Mouse (Mus musculus) stomach, embryonic 16.5 days (tissue): Measurements from ENCODE around the gene Smc6. TPM values are rescaled to one million over a fixed set of nuclear protein-coding genes. Genes with fewer than 3 reads are reported as not detected.

Source experiments
- ATAC-seq: fragments of 200-750 bp; cut with Nextera tagmentation; 2 replicates; pipeline ENCODE4 v1.8.0; 2017; ENCODE audit warnings: moderate number of reproducible peaks, moderate TSS enrichment; ENCODE audit not compliant: insufficient read depth, low FRiP score
- H3K27ac ChIP-seq: fragments of 300-500 bp; sonication (generic); 2 replicates; pipeline ENCODE4 v1.5.1; 2014; ENCODE audit warnings: low read length
- H3K27me3 ChIP-seq: fragments of 300-500 bp; sonication (generic); 2 replicates; pipeline ENCODE4 v1.6.1; 2014; ENCODE audit warnings: low read length, control low read depth, mixed read lengths; ENCODE audit not compliant: control insufficient read depth, insufficient read depth
- H3K36me3 ChIP-seq: fragments of 300-500 bp; sonication (generic); 2 replicates; pipeline ENCODE4 v1.6.1; 2014; ENCODE audit warnings: low read length; ENCODE audit not compliant: control insufficient read depth, insufficient read depth
- H3K4me1 ChIP-seq: fragments of 300-500 bp; sonication (generic); 2 replicates; pipeline ENCODE4 v1.6.1; 2014; ENCODE audit warnings: low read length, control low read depth, mixed read lengths; ENCODE audit not compliant: control insufficient read depth, insufficient read depth
- H3K4me2 ChIP-seq: fragments of 300-500 bp; sonication (generic); 2 replicates; pipeline ENCODE4 v1.6.1; 2014; ENCODE audit warnings: low read depth, low read length, mixed read lengths
- H3K4me3 ChIP-seq: fragments of 300-500 bp; sonication (generic); replicated peaks from 2 replicates; pipeline ENCODE4 v1.5.1; 2014; ENCODE audit warnings: mild to moderate bottlenecking, low read length
- H3K9ac ChIP-seq: fragments of 300-500 bp; sonication (generic); 2 replicates; pipeline ENCODE4 v1.6.1; 2014; ENCODE audit warnings: low read length
- H3K9me3 ChIP-seq: fragments of 300-500 bp; sonication (generic); replicated peaks from 2 replicates; pipeline ENCODE4 v1.6.1; 2016; ENCODE audit warnings: low read length, control low read depth; ENCODE audit not compliant: control insufficient read depth
- WGBS: fragments of 180-500 bp; shearing (Covaris S2); extraction: QIAGEN DNeasy Blood & Tissue Kit; methylation state at CpG from one replicate; pipeline ENCODE4 v1.1.7; 2014; 5-methylcytosine and 5-hydroxymethylcytosine counted together
- polyA plus RNA-seq: library from polyadenylated mRNA; unstranded; fragments of >200 nt; fragmentation: Nextera tagmentation; extraction: Ambion mirVana; gene quantifications from 2 replicates; pipeline ENCODE4 v1.2.1, GENCODE M21; 2015

Gene Smc6
- polyA plus RNA-seq, 1 experiment from 2014 or later = 125 TPM

DNA sequence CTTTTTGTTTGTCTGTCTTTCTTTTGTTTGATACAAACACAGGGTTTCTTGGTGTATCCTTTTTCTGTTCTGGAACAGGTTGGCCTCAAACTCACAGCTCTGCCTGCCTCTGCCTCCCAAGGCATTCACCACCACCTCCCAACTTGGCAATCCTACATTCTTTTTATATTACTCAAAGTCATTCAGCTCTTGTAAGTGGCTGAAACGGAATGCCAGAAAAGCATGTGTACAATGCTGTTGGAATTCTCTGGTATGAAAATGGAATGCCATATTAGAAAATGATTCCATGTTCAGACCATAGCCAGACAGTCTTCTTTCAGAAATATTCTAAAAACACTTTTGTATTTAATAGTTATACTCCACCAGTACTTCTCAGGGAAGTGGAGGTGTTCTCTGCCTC, 7.5 kb downstream of the Smc6 start:
- H3K4me2 ChIP-seq = no peak overlapping the region
- 0 out of 2 replicates have a peak, but pooled peaks cover 3% of the 10 kb centered on the region for H3K36me3 ChIP-seq
- H3K4me3 ChIP-seq = no peak overlapping the region
- no peaks in the 10 kb centered on the region for H3K27me3 ChIP-seq
- peaks cover 6% of the 10 kb centered on the region; the same call in 1 of the 2 replicates for H3K4me1 ChIP-seq
- no peaks in the 10 kb centered on the region for H3K9me3 ChIP-seq
- WGBS = 69% methylated on average over 1 of the region's 1 CpGs
- no peak overlapping the region for H3K27ac ChIP-seq
- no peak overlapping the region for H3K9ac ChIP-seq
- ATAC-seq = no peak

DNA sequence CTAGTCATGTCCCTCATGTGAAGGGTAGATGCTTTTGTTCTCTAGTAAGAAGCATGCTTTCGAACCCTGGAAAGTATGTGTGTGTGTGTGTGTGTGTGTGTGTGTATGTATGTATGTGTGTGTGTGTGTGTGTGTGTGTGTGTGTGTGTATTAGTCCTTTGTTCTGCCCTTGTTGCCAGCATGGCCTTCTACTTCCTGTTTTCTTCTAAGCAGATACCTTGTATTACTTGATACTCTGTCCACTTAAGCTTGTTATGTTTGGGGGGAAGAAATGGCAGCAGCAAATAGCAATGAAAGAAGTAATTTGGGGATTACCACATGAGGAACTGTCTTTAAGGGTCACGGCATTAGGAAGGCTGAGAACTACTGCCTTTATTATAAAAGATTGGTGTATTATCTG, 10.9 kb downstream of the Smc6 start:
- H3K27me3 ChIP-seq = no peaks in the 10 kb centered on the region
- H3K36me3 ChIP-seq = peaks cover 14% of the 10 kb centered on the region; the same call in 1 of the 2 replicates

DNA sequence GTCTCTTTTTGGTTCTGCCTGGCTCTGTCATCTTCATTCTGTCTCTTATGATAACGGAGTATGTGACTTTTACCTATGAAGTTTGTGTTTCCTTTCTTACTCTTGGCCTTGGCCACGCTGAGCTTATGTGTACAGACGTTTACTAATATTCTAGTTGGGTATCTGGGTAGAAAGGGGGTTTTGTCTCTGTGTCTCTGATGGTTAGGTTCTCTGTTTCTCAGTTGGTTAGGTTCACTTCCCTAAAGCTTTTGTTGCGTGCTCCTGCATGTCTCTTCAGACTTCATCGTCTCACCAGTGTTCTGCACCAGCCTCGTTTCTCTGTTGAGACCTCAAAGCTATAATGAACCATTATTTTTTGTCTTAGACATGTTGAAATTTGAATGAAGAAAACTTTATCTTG, 11.5 kb downstream of the Smc6 start:
- H3K36me3 ChIP-seq = peaks cover 14% of the 10 kb centered on the region; the same call in 1 of the 2 replicates

More for the DNA sequence above, 10.9 kb downstream of the Smc6 start:
- no peak for ATAC-seq
- Histone ChIP-seq H3K27ac (no peak overlapping the region), H3K9me3 (no peaks in the 10 kb centered on the region), H3K4me1 (no peaks in the 10 kb centered on the region), H3K4me3 (no peak overlapping the region), H3K9ac (no peak overlapping the region), H3K4me2 (no peak overlapping the region)
- WGBS = 90% methylated on average over 2 of the region's 2 CpGs

DNA sequence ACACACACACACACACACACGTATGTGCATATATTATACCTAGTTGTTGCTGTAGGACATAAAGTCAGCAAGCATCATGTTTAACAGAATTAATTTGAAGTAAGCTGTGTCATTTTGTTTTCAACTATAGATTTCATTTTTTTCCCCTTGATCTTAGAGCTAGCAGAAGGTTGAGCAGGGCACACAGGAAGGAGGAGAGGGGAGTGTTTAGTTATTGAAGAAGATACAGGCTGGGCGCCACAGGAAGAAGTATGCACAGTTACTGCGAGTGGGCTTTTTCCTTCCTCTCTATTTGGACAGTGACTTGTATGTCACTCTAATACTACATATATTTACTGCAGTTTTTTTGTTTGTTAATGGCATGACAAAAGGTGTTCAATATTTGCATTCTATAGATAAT, 14.2 kb downstream of the Smc6 start:
- WGBS = 87% methylated on average over 3 of the region's 3 CpGs
- no peak overlapping the region for H3K4me2 ChIP-seq
- H3K9ac ChIP-seq = no peak overlapping the region
- H3K36me3 ChIP-seq = peaks cover 15% of the 10 kb centered on the region; the same call in 1 of the 2 replicates
- H3K27me3 ChIP-seq = no peaks in the 10 kb centered on the region
- no peak overlapping the region for H3K27ac ChIP-seq
- H3K4me1 ChIP-seq = no peaks in the 10 kb centered on the region
- ATAC-seq = no peak
- no peaks in the 10 kb centered on the region for H3K9me3 ChIP-seq
- H3K4me3 ChIP-seq = no peak overlapping the region

More for the DNA sequence above, 11.5 kb downstream of the Smc6 start:
- H3K4me3 ChIP-seq = no peak overlapping the region
- H3K9me3 ChIP-seq = no peaks in the 10 kb centered on the region
- no peaks in the 10 kb centered on the region for H3K4me1 ChIP-seq
- H3K4me2 ChIP-seq = no peak overlapping the region
- H3K9ac ChIP-seq = no peak overlapping the region
- no peak for ATAC-seq
- 94% methylated on average over 6 of the region's 6 CpGs for WGBS
- H3K27ac ChIP-seq = no peak overlapping the region
- H3K27me3 ChIP-seq = no peaks in the 10 kb centered on the region

DNA sequence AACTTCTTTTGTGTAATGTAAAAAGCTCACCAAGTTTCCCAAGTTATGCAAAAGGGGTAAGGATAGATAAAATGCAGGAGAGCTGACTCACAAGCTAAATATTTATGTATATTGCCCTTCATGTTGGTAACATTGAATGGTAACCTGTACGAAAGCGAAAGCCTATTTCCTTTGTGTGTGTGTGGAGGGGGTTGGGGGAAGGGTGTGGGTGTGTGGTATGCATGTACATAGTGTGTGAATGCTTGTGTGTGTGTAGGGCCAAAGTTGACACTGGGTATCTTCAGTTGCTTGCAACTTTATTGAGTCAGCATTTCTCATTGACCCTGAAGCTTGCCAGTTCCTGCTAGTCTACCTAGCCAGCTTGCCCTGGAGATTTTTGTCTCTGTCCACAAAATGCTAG, 15.9 kb downstream of the Smc6 start:
- WGBS = 85% methylated on average over 2 of the region's 2 CpGs
- Histone ChIP-seq H3K9ac (no peak overlapping the region), H3K4me2 (no peak overlapping the region), H3K9me3 (no peaks in the 10 kb centered on the region), H3K4me1 (no peaks in the 10 kb centered on the region), H3K27ac (no peak overlapping the region), H3K27me3 (no peaks in the 10 kb centered on the region), H3K4me3 (no peak overlapping the region), H3K36me3 (peaks cover 18% of the 10 kb centered on the region; the same call in 1 of the 2 replicates)
- no peak for ATAC-seq

DNA sequence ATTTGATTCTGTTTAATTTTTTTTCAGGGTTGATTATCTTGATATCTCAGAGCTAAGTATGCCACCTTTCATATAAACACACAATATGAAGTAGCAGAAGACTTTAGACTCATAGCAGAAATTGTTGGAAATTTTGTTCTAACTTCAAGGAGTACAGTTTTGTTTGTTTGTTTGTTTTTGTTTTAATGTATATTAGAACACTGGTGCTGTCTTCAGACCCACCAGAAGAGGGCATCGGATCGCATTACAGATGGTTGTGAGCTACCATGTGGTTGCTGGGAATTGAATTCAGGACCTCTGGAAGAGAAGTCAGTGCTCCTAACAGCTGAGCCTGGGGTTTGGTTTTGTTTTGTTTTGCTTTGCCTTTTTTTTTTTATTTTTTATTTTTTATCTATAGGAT, 20.7 kb downstream of the Smc6 start:
- H3K4me1 ChIP-seq = no peaks in the 10 kb centered on the region
- peaks cover 23% of the 10 kb centered on the region for H3K36me3 ChIP-seq
- H3K9ac ChIP-seq = no peak overlapping the region
- H3K4me2 ChIP-seq = no peak overlapping the region
- no peak overlapping the region for H3K27ac ChIP-seq
- H3K4me3 ChIP-seq = no peak overlapping the region
- WGBS = 84% methylated on average over 2 of the region's 2 CpGs
- H3K9me3 ChIP-seq = no peaks in the 10 kb centered on the region
- no peaks in the 10 kb centered on the region for H3K27me3 ChIP-seq
- no peak for ATAC-seq

DNA sequence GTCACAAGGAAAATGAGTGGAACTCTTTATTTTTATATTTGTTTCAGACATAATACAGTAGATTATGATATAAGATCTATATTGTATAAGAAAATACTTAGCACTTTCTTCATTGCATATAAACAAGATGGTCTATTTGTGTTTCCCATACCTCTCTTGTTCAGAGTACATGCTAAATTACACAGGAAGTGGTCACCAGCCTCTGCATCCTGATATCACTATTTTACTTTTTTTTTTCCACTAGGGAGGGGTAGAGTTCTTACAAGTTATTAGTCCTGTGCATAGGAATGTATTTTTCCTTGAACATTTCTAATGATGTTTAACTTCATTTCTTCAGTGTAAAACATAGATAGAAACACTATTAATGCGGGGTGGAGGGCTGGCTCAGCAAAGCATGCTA, 35.2 kb downstream of the Smc6 start:
- H3K9ac ChIP-seq = no peak overlapping the region
- H3K4me2 ChIP-seq = no peak overlapping the region
- H3K27me3 ChIP-seq = no peaks in the 10 kb centered on the region
- no peak for ATAC-seq
- WGBS = 92% methylated on average over 1 of the region's 1 CpGs
- no peaks in the 10 kb centered on the region for H3K4me1 ChIP-seq
- H3K9me3 ChIP-seq = no peaks in the 10 kb centered on the region
- no peak overlapping the region for H3K27ac ChIP-seq
- no peak overlapping the region for H3K4me3 ChIP-seq
- H3K36me3 ChIP-seq = peaks cover 24% of the 10 kb centered on the region; the same call in 1 of the 2 replicates

DNA sequence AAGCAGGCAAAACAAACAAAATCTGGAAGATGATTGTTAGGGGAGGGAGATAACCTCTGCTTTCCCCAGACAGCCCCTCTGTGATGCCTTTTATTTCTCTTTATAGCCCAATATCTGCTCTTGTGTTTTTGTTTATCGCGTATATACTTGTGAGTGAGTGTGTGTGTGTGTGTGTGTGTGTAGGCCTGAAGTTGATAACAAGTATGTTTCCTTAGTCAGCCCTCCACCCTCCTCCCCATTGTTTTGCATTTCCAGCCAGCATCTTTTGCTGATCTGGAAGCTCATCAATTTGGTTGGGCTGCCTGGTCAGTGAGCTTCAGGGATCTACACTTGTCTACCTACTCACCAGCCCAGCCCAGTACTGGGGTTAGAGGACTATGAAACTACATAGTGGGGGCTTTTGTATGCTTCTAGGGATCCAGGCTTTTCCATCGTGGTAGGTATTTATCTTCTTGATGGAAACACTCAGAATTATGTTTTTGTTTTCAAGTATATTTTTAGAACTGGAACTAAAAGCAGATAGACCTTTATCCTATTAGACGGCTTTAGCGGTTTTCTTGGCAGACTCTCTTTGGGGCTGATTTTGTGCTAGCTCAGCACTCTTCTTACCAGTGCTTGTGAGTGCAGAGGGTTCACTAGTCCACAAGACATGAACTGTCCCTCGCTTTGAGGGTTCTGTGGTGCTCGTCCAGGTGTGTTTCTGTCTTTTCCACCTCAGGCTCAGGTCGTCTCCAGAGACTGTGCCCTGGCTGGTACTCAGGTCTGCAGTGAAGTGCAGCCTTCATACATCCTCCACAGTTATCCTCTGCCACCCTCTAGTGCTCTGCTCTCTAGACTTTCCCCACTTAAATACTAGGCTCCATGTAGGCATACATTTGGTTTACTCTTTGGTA, 41.3 kb downstream of the Smc6 start:
- 86% methylated on average over 8 of the region's 8 CpGs for WGBS
- Histone ChIP-seq H3K27me3 (no peaks in the 10 kb centered on the region), H3K4me2 (no peak overlapping the region), H3K27ac (no peak overlapping the region), H3K4me3 (no peak overlapping the region), H3K9ac (no peak overlapping the region), H3K9me3 (no peaks in the 10 kb centered on the region), H3K36me3 (peaks cover 16% of the 10 kb centered on the region; the same call in 1 of the 2 replicates), H3K4me1 (no peaks in the 10 kb centered on the region)
- ATAC-seq = no peak

DNA sequence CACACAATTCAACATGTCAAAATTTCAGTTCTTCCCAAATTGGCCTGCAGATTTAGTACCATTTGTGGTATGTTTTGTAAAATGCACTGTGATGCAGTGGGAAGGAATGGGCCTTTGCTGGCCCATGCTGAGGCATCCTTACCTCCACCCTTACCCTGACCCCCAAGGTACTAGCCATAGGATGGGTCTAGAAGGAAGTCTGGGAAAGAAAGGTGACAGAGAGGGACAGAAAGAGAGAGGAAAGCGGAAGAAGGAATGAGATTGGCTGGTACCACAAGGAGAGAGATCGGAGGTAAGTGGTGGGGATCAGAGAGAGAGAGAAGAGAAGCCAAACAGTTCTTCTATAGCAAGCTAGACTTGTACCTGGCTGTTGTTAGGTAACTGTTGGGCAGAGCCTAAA, 45.4 kb downstream of the Smc6 start:
- H3K36me3 ChIP-seq = peaks cover 16% of the 10 kb centered on the region

More for the DNA sequence above, 45.4 kb downstream of the Smc6 start:
- no peak for ATAC-seq
- no peaks in the 10 kb centered on the region for H3K27me3 ChIP-seq
- no peak overlapping the region for H3K27ac ChIP-seq
- no peaks in the 10 kb centered on the region for H3K9me3 ChIP-seq
- H3K4me3 ChIP-seq = no peak overlapping the region
- H3K4me2 ChIP-seq = no peak overlapping the region
- H3K9ac ChIP-seq = no peak overlapping the region
- 89% methylated on average over 2 of the region's 2 CpGs for WGBS
- H3K4me1 ChIP-seq = no peaks in the 10 kb centered on the region
